Mouse (Mus musculus): ENCODE measurements around the gene St6galnac4. TPM values are rescaled to one million over a fixed set of nuclear protein-coding genes. Genes with fewer than 3 reads are reported as not detected.

Gene St6galnac4
- polyA plus RNA-seq, 1 experiment from 2014 or later, result 15.5 TPM

DNA sequence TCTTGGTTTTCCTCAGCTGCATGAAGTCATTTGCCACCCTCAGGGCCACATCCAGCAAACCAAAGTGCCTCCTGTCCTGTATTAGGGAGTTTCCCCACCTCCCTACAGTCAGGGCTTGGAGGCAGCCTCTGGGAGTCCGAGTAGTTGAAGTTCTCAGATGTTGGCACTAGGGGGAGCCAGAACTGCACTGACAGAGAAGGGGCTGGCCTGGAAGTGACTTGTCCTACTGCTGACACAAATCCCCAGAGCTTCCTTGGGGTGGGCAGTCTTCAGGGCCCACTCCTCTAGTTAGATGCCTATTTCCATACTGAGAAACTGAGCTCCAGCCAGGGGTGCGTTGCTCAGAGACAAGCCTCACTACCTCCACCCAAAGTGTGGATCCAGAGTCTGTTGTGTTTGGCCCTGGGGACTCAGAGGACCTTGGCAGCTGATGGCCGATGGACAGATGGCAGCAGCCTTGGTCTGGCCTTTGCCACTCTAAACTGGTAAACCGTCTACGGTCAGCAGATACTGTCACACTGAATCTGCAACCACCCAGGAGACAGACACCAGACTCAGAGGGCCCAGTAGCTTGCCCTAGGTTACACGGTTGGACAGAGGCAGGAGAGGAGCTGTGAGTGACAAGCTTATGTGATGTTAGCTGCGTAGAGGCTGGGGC, 45.0 kb downstream of the St6galnac4 start:
- H3K9ac ChIP-seq (ENCODE audit: low read length), result no peak overlapping the region
- peaks cover 16% of the 10 kb centered on the region for H3K4me1 ChIP-seq (replicated peaks; ENCODE audit: control insufficient read depth, insufficient read depth, low read length)
- H3K4me2 ChIP-seq (ENCODE audit: low read length), result no peak overlapping the region
- H3K4me3 ChIP-seq (ENCODE audit: low read depth, low read length), result no peak overlapping the region
- ATAC-seq (replicated peaks; ENCODE audit: low FRiP score, low TSS enrichment, low read depth), result peak; percentile 49
- 48% methylated on average over 7 of the region's 7 CpGs for WGBS
- H3K9me3 ChIP-seq (ENCODE audit: control insufficient read depth, low read length), result no peaks in the 10 kb centered on the region
- H3K27me3 ChIP-seq (replicated peaks; ENCODE audit: control insufficient read depth, insufficient read depth, low read length), result no peaks in the 10 kb centered on the region
- DNase-seq (ENCODE audit: low spot score), result peak; percentile 90
- H3K36me3 ChIP-seq (ENCODE audit: control insufficient read depth, insufficient read depth, low read length), result no peaks in the 10 kb centered on the region
- H3K27ac ChIP-seq (ENCODE audit: low read depth), result 0 out of 2 replicates have a peak overlapping the region, but pooled peaks have one; percentile 2

DNA sequence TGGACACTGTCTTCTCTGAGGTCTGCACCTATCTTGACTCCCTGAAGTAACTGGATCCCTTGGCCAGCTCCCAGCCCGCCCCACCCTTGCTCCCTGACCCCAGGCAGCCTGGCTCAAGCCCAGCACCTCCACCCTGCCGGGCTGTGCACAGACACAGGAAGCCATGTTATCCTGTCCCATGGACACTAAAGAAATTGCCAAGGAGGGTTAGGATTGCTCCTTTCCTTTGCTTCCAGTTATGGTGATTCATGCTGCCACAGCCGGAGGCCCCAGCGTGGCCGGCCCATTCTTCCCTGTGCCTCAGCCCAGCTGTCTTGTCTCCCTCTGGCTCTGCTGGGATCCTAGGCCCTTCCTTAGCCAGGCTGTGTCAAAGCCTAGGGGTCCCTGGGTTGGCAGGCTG, 46.8 kb downstream of the St6galnac4 start:
- Histone ChIP-seq H3K27me3 (replicated peaks; ENCODE audit: control insufficient read depth, insufficient read depth, low read length) (no peaks in the 10 kb centered on the region), H3K27ac (ENCODE audit: low read depth) (no peak overlapping the region), H3K9me3 (ENCODE audit: control insufficient read depth, low read length) (no peaks in the 10 kb centered on the region), H3K36me3 (ENCODE audit: control insufficient read depth, insufficient read depth, low read length) (no peaks in the 10 kb centered on the region), H3K4me1 (replicated peaks; ENCODE audit: control insufficient read depth, insufficient read depth, low read length) (peaks cover 18% of the 10 kb centered on the region), H3K4me3 (ENCODE audit: low read depth, low read length) (no peak overlapping the region), H3K9ac (ENCODE audit: low read length) (no peak overlapping the region), H3K4me2 (ENCODE audit: low read length) (no peak overlapping the region)
- 62% methylated on average over 5 of the region's 5 CpGs for whole genome bisulfite sequencing
- no peak for ATAC-seq (replicated peaks; ENCODE audit: low FRiP score, low TSS enrichment, low read depth)
- no peak for DNase-seq (ENCODE audit: low spot score)

DNA sequence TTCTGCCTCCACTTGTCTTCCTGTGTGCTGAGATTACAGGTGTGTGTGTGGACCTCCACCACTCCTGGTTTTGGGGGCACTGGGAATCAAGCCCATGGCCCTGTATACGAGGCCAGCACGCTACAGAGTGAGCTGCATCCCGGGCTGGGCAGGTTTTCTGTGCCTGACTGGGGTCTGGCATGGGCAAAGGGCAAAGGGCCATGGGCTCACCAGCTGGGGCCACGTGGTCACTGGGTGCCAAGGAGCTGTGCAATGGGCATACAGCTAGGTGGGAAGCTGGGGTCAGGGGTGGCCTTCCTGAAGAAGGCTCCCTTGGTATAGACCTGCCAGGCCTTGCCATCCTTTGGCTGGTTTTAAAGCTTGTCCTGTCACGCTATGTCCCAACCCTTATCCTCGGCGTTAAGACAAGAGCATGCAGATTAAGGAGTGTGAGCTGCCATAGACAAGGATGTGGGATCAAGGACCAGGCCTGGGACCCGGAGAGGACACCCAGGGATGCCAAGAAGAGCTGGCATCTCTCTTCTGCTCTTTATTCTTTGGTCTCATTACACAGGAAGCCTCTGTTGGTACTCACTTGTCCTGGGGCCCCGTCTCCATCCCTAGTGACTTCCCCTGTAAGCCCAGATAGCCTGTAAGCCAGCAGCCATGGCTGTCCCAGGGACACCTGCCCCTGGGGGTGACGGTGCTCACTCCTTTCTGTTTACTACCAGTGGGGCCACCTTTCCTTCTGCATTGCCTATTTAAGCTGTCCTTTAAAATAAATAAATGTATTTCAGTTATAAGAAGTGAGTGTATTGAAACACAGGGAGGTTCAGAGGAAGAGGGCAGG, 47.6 kb downstream of the St6galnac4 start:
- Histone ChIP-seq H3K4me2 (ENCODE audit: low read length) (no peak overlapping the region), H3K27me3 (replicated peaks; ENCODE audit: control insufficient read depth, insufficient read depth, low read length) (no peaks in the 10 kb centered on the region), H3K36me3 (ENCODE audit: control insufficient read depth, insufficient read depth, low read length) (no peaks in the 10 kb centered on the region), H3K27ac (ENCODE audit: low read depth) (no peak overlapping the region), H3K4me1 (replicated peaks; ENCODE audit: control insufficient read depth, insufficient read depth, low read length) (peaks cover 9% of the 10 kb centered on the region), H3K9ac (ENCODE audit: low read length) (no peak overlapping the region), H3K4me3 (ENCODE audit: low read depth, low read length) (no peak overlapping the region), H3K9me3 (ENCODE audit: control insufficient read depth, low read length) (no peaks in the 10 kb centered on the region)
- ATAC-seq (replicated peaks; ENCODE audit: low FRiP score, low TSS enrichment, low read depth), result no peak
- DNase-seq (ENCODE audit: low spot score), result no peak
- 82% methylated on average over 10 of the region's 10 CpGs for WGBS

DNA sequence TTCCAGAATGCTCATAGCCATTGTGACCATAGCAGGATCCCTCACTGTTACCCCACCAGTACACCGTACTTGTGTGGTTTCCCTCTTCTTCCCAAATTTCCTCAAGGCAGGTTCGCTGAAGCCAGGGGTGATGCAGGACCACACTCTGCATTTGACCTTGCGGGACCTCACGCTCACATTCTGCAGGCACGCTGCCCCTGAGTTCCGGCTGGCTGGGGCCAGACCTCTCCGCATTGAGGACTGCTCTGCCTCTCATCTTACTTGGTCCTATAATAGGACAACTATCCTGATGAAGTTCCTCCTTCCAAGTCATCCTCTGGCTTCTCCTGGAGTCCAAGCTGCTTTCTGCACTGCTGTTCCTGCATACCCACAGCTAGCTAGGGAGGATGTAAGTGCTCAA, 49.7 kb downstream of the St6galnac4 start:
- H3K4me2 ChIP-seq (ENCODE audit: low read length), result no peak overlapping the region
- no peaks in the 10 kb centered on the region for H3K9me3 ChIP-seq (ENCODE audit: control insufficient read depth, low read length)
- DNase-seq (ENCODE audit: low spot score) (no peak), ATAC-seq (replicated peaks; ENCODE audit: low FRiP score, low TSS enrichment, low read depth) (no peak)
- 80% methylated on average over 7 of the region's 7 CpGs for WGBS
- H3K27me3 ChIP-seq (replicated peaks; ENCODE audit: control insufficient read depth, insufficient read depth, low read length), result no peaks in the 10 kb centered on the region
- no peak overlapping the region for H3K27ac ChIP-seq (ENCODE audit: low read depth)
- H3K9ac ChIP-seq (ENCODE audit: low read length), result no peak overlapping the region
- no peaks in the 10 kb centered on the region for H3K36me3 ChIP-seq (ENCODE audit: control insufficient read depth, insufficient read depth, low read length)
- H3K4me3 ChIP-seq (ENCODE audit: low read depth, low read length), result no peak overlapping the region
- H3K4me1 ChIP-seq (replicated peaks; ENCODE audit: control insufficient read depth, insufficient read depth, low read length), result peaks cover 11% of the 10 kb centered on the region

DNA sequence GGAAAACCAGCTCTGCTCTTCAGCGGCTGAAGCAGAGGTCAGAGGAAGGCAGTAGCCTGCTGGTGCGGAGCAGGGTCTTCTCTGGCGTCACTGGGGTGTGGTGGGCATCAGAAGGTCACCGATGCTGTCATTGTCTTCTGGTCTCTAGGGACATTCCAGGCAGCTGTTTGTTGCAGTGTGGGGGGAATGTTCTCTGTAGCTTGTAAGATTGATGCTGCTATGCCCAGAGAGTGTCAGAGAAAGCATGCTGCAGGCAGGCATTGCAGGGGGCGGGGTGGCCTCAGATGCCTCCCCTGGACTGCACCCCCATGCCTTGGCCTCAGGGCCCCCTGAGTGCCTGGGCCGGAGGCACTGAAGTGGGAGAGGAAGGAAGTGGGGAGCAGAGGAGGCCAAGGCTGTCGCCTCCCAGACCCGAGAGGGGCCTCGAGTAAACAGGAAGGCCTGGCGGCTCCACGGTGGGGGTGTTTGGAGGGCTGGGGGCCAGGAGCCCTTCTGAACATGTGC, 50.9 kb downstream of the St6galnac4 start:
- ATAC-seq (replicated peaks; ENCODE audit: low FRiP score, low TSS enrichment, low read depth), result peak; percentile 57
- peaks cover 11% of the 10 kb centered on the region for H3K4me1 ChIP-seq (replicated peaks; ENCODE audit: control insufficient read depth, insufficient read depth, low read length)

DNA sequence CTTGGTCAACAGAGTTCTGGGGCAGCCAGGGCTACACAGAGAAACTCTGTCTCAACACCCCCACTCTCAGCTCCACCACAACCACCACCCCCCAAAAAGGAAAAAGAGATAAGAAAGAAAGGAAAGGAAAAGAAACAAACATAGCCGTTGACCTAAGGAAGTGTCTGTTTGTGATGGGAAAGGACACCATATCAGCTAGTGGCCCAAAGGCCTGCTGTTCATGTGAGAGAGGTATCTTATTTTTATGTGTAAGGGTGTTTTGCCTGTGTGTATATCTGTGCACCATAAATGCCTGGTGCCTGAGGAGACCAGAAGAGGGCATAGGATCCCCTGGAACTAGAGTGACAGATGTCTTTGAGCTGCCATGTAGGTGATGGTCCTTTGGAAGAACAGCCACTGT, 52.7 kb downstream of the St6galnac4 start:
- Histone ChIP-seq H3K4me2 (ENCODE audit: low read length) (no peak overlapping the region), H3K9me3 (ENCODE audit: control insufficient read depth, low read length) (no peaks in the 10 kb centered on the region), H3K4me1 (replicated peaks; ENCODE audit: control insufficient read depth, insufficient read depth, low read length) (peaks cover 11% of the 10 kb centered on the region), H3K4me3 (ENCODE audit: low read depth, low read length) (no peak overlapping the region), H3K27ac (ENCODE audit: low read depth) (no peak overlapping the region), H3K36me3 (ENCODE audit: control insufficient read depth, insufficient read depth, low read length) (no peaks in the 10 kb centered on the region), H3K27me3 (replicated peaks; ENCODE audit: control insufficient read depth, insufficient read depth, low read length) (no peaks in the 10 kb centered on the region), H3K9ac (ENCODE audit: low read length) (no peak overlapping the region)
- whole genome bisulfite sequencing, result 70% methylated on average over 1 of the region's 1 CpGs
- ATAC-seq (replicated peaks; ENCODE audit: low FRiP score, low TSS enrichment, low read depth) (no peak), DNase-seq (ENCODE audit: low spot score) (no peak)

More for the DNA sequence above, 50.9 kb downstream of the St6galnac4 start:
- no peak for DNase-seq (ENCODE audit: low spot score)
- Histone ChIP-seq H3K36me3 (ENCODE audit: control insufficient read depth, insufficient read depth, low read length) (no peaks in the 10 kb centered on the region), H3K27me3 (replicated peaks; ENCODE audit: control insufficient read depth, insufficient read depth, low read length) (no peaks in the 10 kb centered on the region), H3K4me2 (ENCODE audit: low read length) (0 out of 2 replicates have a peak overlapping the region, but pooled peaks have one; percentile 11), H3K9ac (ENCODE audit: low read length) (no peak overlapping the region), H3K9me3 (ENCODE audit: control insufficient read depth, low read length) (no peaks in the 10 kb centered on the region), H3K27ac (ENCODE audit: low read depth) (peak overlapping the region; percentile 69), H3K4me3 (ENCODE audit: low read depth, low read length) (no peak overlapping the region)
- WGBS, result 17% methylated on average over 11 of the region's 11 CpGs

DNA sequence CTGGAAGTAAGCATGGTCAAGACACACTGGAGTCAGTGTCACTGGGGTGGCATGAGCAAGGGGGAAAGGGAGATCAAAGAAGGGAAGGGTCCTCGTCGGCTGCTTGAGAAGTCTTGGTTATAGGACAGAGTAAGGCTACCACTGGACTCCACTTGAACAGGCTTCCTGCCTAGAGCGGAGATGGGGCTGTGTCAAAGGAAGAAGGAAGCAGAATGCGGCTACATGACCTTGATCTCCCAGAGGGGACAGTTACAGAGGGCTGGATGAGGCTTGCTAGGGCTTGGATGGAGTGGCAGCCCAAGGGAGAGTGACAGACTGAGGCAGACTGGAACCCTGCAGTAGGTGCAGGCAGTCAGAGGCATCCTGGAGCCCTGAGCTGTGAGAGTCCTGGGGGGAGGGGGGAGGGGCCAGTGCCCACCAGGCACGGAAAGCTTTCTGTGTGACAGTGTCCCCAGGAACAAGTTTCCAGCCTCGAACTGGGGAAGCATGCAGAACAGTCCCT, 53.7 kb downstream of the St6galnac4 start:
- H3K9me3 ChIP-seq (ENCODE audit: control insufficient read depth, low read length), result no peaks in the 10 kb centered on the region
- H3K27ac ChIP-seq (ENCODE audit: low read depth), result no peak overlapping the region
- peaks cover 13% of the 10 kb centered on the region for H3K4me1 ChIP-seq (replicated peaks; ENCODE audit: control insufficient read depth, insufficient read depth, low read length)
- DNase-seq (ENCODE audit: low spot score) (no peak), ATAC-seq (replicated peaks; ENCODE audit: low FRiP score, low TSS enrichment, low read depth) (no peak)
- no peaks in the 10 kb centered on the region for H3K27me3 ChIP-seq (replicated peaks; ENCODE audit: control insufficient read depth, insufficient read depth, low read length)
- H3K4me3 ChIP-seq (ENCODE audit: low read depth, low read length), result no peak overlapping the region
- no peak overlapping the region for H3K4me2 ChIP-seq (ENCODE audit: low read length)
- no peaks in the 10 kb centered on the region for H3K36me3 ChIP-seq (ENCODE audit: control insufficient read depth, insufficient read depth, low read length)
- no peak overlapping the region for H3K9ac ChIP-seq (ENCODE audit: low read length)
- 65% methylated on average over 6 of the region's 6 CpGs for WGBS

DNA sequence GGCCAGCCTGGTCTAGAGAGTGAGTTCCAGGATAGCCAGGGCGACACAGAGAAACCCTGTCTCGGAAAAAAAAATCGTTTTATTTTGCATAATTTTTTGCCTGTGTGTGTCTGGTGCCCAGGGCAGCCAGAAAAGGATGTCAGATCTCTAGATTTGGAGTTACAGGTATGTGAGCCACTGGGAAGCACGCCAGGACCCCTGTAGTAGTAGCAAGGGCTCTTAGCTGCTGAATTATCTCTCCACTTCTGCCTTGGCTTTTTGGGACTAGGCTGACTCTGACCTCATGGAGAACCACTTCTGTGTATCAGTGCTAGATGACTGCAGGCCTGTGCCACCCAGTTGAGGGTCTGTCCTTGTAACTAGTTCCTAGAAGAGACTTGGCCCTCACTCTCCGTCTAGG, 54.9 kb downstream of the St6galnac4 start:
- H3K4me3 ChIP-seq (ENCODE audit: low read depth, low read length), result no peak overlapping the region
- no peak overlapping the region for H3K4me2 ChIP-seq (ENCODE audit: low read length)
- peaks cover 22% of the 10 kb centered on the region for H3K4me1 ChIP-seq (replicated peaks; ENCODE audit: control insufficient read depth, insufficient read depth, low read length)
- no peaks in the 10 kb centered on the region for H3K9me3 ChIP-seq (ENCODE audit: control insufficient read depth, low read length)
- H3K27ac ChIP-seq (ENCODE audit: low read depth), result no peak overlapping the region
- ATAC-seq (replicated peaks; ENCODE audit: low FRiP score, low TSS enrichment, low read depth) (no peak), DNase-seq (ENCODE audit: low spot score) (no peak)
- no peak overlapping the region for H3K9ac ChIP-seq (ENCODE audit: low read length)
- no peaks in the 10 kb centered on the region for H3K36me3 ChIP-seq (ENCODE audit: control insufficient read depth, insufficient read depth, low read length)
- WGBS, result 87% methylated on average over 5 of the region's 5 CpGs
- H3K27me3 ChIP-seq (replicated peaks; ENCODE audit: control insufficient read depth, insufficient read depth, low read length), result no peaks in the 10 kb centered on the region

All from intestine, embryonic 14.5 days (tissue).